Mouse (Mus musculus): Measurements from ENCODE around the gene Armh3. TPM values are rescaled to one million over a fixed set of nuclear protein-coding genes. Genes with fewer than 3 reads are reported as not detected.

Gene Armh3
- total and polyA plus RNA-seq, 2 experiments from 2014 or later = 16.5 to 17.5 TPM

GRCm38 (mm10) chr19:45844209-45844608, 154.1 kb downstream of the Armh3 start:
- Histone ChIP-seq H3K36me3 (ENCODE audit: insufficient read depth, low read length) (0 out of 2 replicates have a peak, but pooled peaks cover 5% of the 10 kb centered on the region), H3K4me2 (ENCODE audit: low read depth, low read length) (no peak overlapping the region), H3K9me3 (ENCODE audit: low read length) (no peaks in the 10 kb centered on the region), H3K27ac (no peak overlapping the region), H3K27me3 (ENCODE audit: insufficient read depth, low read length) (no peaks in the 10 kb centered on the region), H3K4me1 (ENCODE audit: insufficient read depth, low read length) (no peaks in the 10 kb centered on the region), H3K9ac (replicated peaks; ENCODE audit: low read length) (no peak overlapping the region), H3K4me3 (ENCODE audit: low read length) (no peak overlapping the region)
- TF ChIP-seq CTCF (IDR thresholded peaks at IDR 0.05; ENCODE audit: low read depth) = no peak
- no peak for ATAC-seq
- no peak for DNase-seq (ENCODE audit: low spot score)
- WGBS = 17% methylated on average over 3 of the region's 3 CpGs

GRCm38 (mm10) chr19:45843424-45843823, 154.9 kb downstream of the Armh3 start:
- H3K27me3 ChIP-seq (ENCODE audit: insufficient read depth, low read length) = no peaks in the 10 kb centered on the region
- H3K4me3 ChIP-seq (ENCODE audit: low read length) = no peak overlapping the region
- 51% methylated on average over 10 of the region's 10 CpGs for WGBS
- no peak for TF ChIP-seq CTCF (IDR thresholded peaks at IDR 0.05; ENCODE audit: low read depth)
- H3K4me2 ChIP-seq (ENCODE audit: low read depth, low read length) = no peak overlapping the region
- DNase-seq (ENCODE audit: low spot score) = peak; percentile 7
- ATAC-seq = no peak
- no peaks in the 10 kb centered on the region for H3K4me1 ChIP-seq (ENCODE audit: insufficient read depth, low read length)
- no peak overlapping the region for H3K9ac ChIP-seq (replicated peaks; ENCODE audit: low read length)
- H3K9me3 ChIP-seq (ENCODE audit: low read length) = no peaks in the 10 kb centered on the region
- no peak overlapping the region for H3K27ac ChIP-seq
- 0 out of 2 replicates have a peak, but pooled peaks cover 5% of the 10 kb centered on the region for H3K36me3 ChIP-seq (ENCODE audit: insufficient read depth, low read length)

GRCm38 (mm10) chr19:45837050-45837994, 161.0 kb downstream of the Armh3 start:
- H3K4me1 ChIP-seq (ENCODE audit: insufficient read depth, low read length) = no peaks in the 10 kb centered on the region
- peak overlapping the region; percentile 11; the same call in 1 of the 2 replicates for H3K27ac ChIP-seq
- no peak for TF ChIP-seq CTCF (IDR thresholded peaks at IDR 0.05; ENCODE audit: low read depth)
- no peaks in the 10 kb centered on the region for H3K9me3 ChIP-seq (ENCODE audit: low read length)
- no peak overlapping the region for H3K4me3 ChIP-seq (ENCODE audit: low read length)
- H3K4me2 ChIP-seq (ENCODE audit: low read depth, low read length) = no peak overlapping the region
- WGBS = 60% methylated on average over 12 of the region's 12 CpGs
- H3K9ac ChIP-seq (replicated peaks; ENCODE audit: low read length) = no peak overlapping the region
- ATAC-seq = peak; percentile 55; the same call in 1 of the 2 replicates
- DNase-seq (ENCODE audit: low spot score) = peak; percentile 47
- H3K36me3 ChIP-seq (ENCODE audit: insufficient read depth, low read length) = 0 out of 2 replicates have a peak, but pooled peaks cover 5% of the 10 kb centered on the region
- no peaks in the 10 kb centered on the region for H3K27me3 ChIP-seq (ENCODE audit: insufficient read depth, low read length)

- no peaks in the 10 kb centered on the region for H3K36me3 ChIP-seq (ENCODE audit: insufficient read depth, low read length)
- no peak for TF ChIP-seq CTCF (IDR thresholded peaks at IDR 0.05; ENCODE audit: low read depth)
- H3K9me3 ChIP-seq (ENCODE audit: low read length) = no peaks in the 10 kb centered on the region
- H3K4me3 ChIP-seq (ENCODE audit: low read length) = no peak overlapping the region
- H3K27me3 ChIP-seq (ENCODE audit: insufficient read depth, low read length) = no peaks in the 10 kb centered on the region
- no peaks in the 10 kb centered on the region for H3K4me1 ChIP-seq (ENCODE audit: insufficient read depth, low read length)
- 64% methylated on average over 10 of the region's 10 CpGs for WGBS
- no peak overlapping the region for H3K27ac ChIP-seq
- DNase-seq (ENCODE audit: low spot score) (no peak), ATAC-seq (no peak)
- H3K4me2 ChIP-seq (ENCODE audit: low read depth, low read length) = no peak overlapping the region
- H3K9ac ChIP-seq (replicated peaks; ENCODE audit: low read length) = no peak overlapping the region
Measured at GRCm38 (mm10) chr19:45835490-45835889, 162.8 kb downstream of the Armh3 start.

- Histone ChIP-seq H3K4me3 (ENCODE audit: low read length) (no peak overlapping the region), H3K36me3 (ENCODE audit: insufficient read depth, low read length) (no peaks in the 10 kb centered on the region), H3K9me3 (ENCODE audit: low read length) (no peaks in the 10 kb centered on the region), H3K4me2 (ENCODE audit: low read depth, low read length) (no peak overlapping the region), H3K4me1 (ENCODE audit: insufficient read depth, low read length) (no peaks in the 10 kb centered on the region), H3K27ac (no peak overlapping the region), H3K27me3 (ENCODE audit: insufficient read depth, low read length) (no peaks in the 10 kb centered on the region), H3K9ac (replicated peaks; ENCODE audit: low read length) (no peak overlapping the region)
- WGBS = 84% methylated on average over 10 of the region's 10 CpGs
- TF ChIP-seq CTCF (IDR thresholded peaks at IDR 0.05; ENCODE audit: low read depth) = no peak
- DNase-seq (ENCODE audit: low spot score) (no peak), ATAC-seq (no peak)
Measured at GRCm38 (mm10) chr19:45833665-45834064, 164.6 kb downstream of the Armh3 start.

- H3K4me3 ChIP-seq (ENCODE audit: low read length) = no peak overlapping the region
- WGBS = 59% methylated on average over 2 of the region's 2 CpGs
- no peak for DNase-seq (ENCODE audit: low spot score)
Measured at GRCm38 (mm10) chr19:45830679-45831078, 167.6 kb downstream of the Armh3 start.

GRCm38 (mm10) chr19:45827736-45828135, 170.6 kb downstream of the Armh3 start:
- DNase-seq (ENCODE audit: low spot score) (no peak), ATAC-seq (no peak)
- Histone ChIP-seq H3K9me3 (ENCODE audit: low read length) (no peaks in the 10 kb centered on the region), H3K36me3 (ENCODE audit: insufficient read depth, low read length) (no peaks in the 10 kb centered on the region), H3K27ac (no peak overlapping the region), H3K9ac (replicated peaks; ENCODE audit: low read length) (no peak overlapping the region), H3K27me3 (ENCODE audit: insufficient read depth, low read length) (no peaks in the 10 kb centered on the region), H3K4me3 (ENCODE audit: low read length) (no peak overlapping the region), H3K4me1 (ENCODE audit: insufficient read depth, low read length) (no peaks in the 10 kb centered on the region), H3K4me2 (ENCODE audit: low read depth, low read length) (no peak overlapping the region)
- WGBS = 97% methylated on average over 3 of the region's 3 CpGs
- peak; percentile 18 for TF ChIP-seq CTCF (IDR thresholded peaks at IDR 0.05; ENCODE audit: low read depth)

More at GRCm38 (mm10) chr19:45830679-45831078, 167.6 kb downstream of the Armh3 start:
- no peak for ATAC-seq
- no peak overlapping the region for H3K9ac ChIP-seq (replicated peaks; ENCODE audit: low read length)
- no peaks in the 10 kb centered on the region for H3K4me1 ChIP-seq (ENCODE audit: insufficient read depth, low read length)
- no peak for TF ChIP-seq CTCF (IDR thresholded peaks at IDR 0.05; ENCODE audit: low read depth)
- no peaks in the 10 kb centered on the region for H3K9me3 ChIP-seq (ENCODE audit: low read length)
- no peaks in the 10 kb centered on the region for H3K27me3 ChIP-seq (ENCODE audit: insufficient read depth, low read length)
- H3K36me3 ChIP-seq (ENCODE audit: insufficient read depth, low read length) = no peaks in the 10 kb centered on the region
- no peak overlapping the region for H3K27ac ChIP-seq
- no peak overlapping the region for H3K4me2 ChIP-seq (ENCODE audit: low read depth, low read length)

All from hindbrain, postnatal 0 days (tissue).